Mouse (Mus musculus): Measurements from ENCODE around the gene Fndc8. TPM values are rescaled to one million over a fixed set of nuclear protein-coding genes. Genes with fewer than 3 reads are reported as not detected.
"Not testable (repeated sequence)": the region's sequence is repeated elsewhere in the genome, so short reads cannot be mapped to it uniquely, and the experiment has no call there.

Gene Fndc8
- total RNA-seq, 2 experiments from 2014 or later = not detected

- intact Hi-C loops (cut with DNase I) = no loop called here
- DNase-seq (ENCODE audit: low spot score in 2 of 2) = no peak
Observed at GRCm38 (mm10) chr11:82905816-82906215, 13.9 kb downstream of the Fndc8 start.

GRCm38 (mm10) chr11:82907651-82908607 lies 16.0 kb downstream of the Fndc8 start, which contains the start of gene Nle1:
Gene Nle1 (minus strand): TSS chr11:82908411.
- peak; percentile 92 to 95 for DNase-seq (ENCODE audit: low spot score in 2 of 2)
- intact Hi-C loops (cut with DNase I) = no loop called here

- intact Hi-C loops (cut with DNase I) = no loop called here
Observed at GRCm38 (mm10) chr11:82908608-82908989, 16.7 kb downstream of the Fndc8 start.

GRCm38 (mm10) chr11:82910250-82910649 lies 18.3 kb downstream of the Fndc8 start, which contains the start of gene Unc45b:
Gene Unc45b (plus strand): TSS chr11:82910550.
- intact Hi-C loops (cut with DNase I) = no loop called here
- no peak for DNase-seq (ENCODE audit: low spot score in 2 of 2)

More at GRCm38 (mm10) chr11:82908608-82908989, 16.7 kb downstream of the Fndc8 start:
- no peak for DNase-seq (ENCODE audit: low spot score in 2 of 2)

GRCm38 (mm10) chr11:82910679-82911389 lies 18.9 kb downstream of the Fndc8 start:
- intact Hi-C loops (cut with DNase I) = no loop called here
- DNase-seq (ENCODE audit: low spot score in 2 of 2) = no peak

GRCm38 (mm10) chr11:82914711-82915352 lies 22.9 kb downstream of the Fndc8 start:
- intact Hi-C loops (cut with DNase I) = loop anchor here (2.0 to 5.0 kb wide), 2 partner anchors 274 to 347 kb away; no protein-coding TSS in a partner anchor

GRCm38 (mm10) chr11:82920768-82921167 lies 28.8 kb downstream of the Fndc8 start:
- DNase-seq (ENCODE audit: low spot score in 2 of 2) = no peak
- intact Hi-C loops (cut with DNase I) = no loop called here

More at GRCm38 (mm10) chr11:82914711-82915352, 22.9 kb downstream of the Fndc8 start:
- DNase-seq (ENCODE audit: low spot score in 2 of 2) = peak; percentile 62 to 84

GRCm38 (mm10) chr11:82921691-82922090 lies 29.8 kb downstream of the Fndc8 start:
- no peak for DNase-seq (ENCODE audit: low spot score in 2 of 2)
- intact Hi-C loops (cut with DNase I) = no loop called here

GRCm38 (mm10) chr11:82923910-82924309 lies 32.0 kb downstream of the Fndc8 start:
- DNase-seq (ENCODE audit: low spot score in 2 of 2); intact Hi-C loops (cut with DNase I): not testable (repeated sequence)

GRCm38 (mm10) chr11:82928897-82929632 lies 37.1 kb downstream of the Fndc8 start:
- DNase-seq (ENCODE audit: low spot score in 2 of 2) = no peak
- intact Hi-C loops (cut with DNase I) = no loop called here

GRCm38 (mm10) chr11:82929633-82929950 lies 37.7 kb downstream of the Fndc8 start:
- intact Hi-C loops (cut with DNase I) = no loop called here
- DNase-seq (ENCODE audit: low spot score in 2 of 2) = no peak

GRCm38 (mm10) chr11:82930391-82930955 lies 38.5 kb downstream of the Fndc8 start:
- intact Hi-C loops (cut with DNase I) = not testable (repeated sequence)

GRCm38 (mm10) chr11:82931161-82931560 lies 39.2 kb downstream of the Fndc8 start:
- DNase-seq (ENCODE audit: low spot score in 2 of 2); intact Hi-C loops (cut with DNase I): not testable (repeated sequence)

More at GRCm38 (mm10) chr11:82930391-82930955, 38.5 kb downstream of the Fndc8 start:
- DNase-seq (ENCODE audit: low spot score in 2 of 2) = not testable (repeated sequence)

GRCm38 (mm10) chr11:82931671-82932450 lies 39.9 kb downstream of the Fndc8 start:
- intact Hi-C loops (cut with DNase I); DNase-seq (ENCODE audit: low spot score in 2 of 2): not testable (repeated sequence)

GRCm38 (mm10) chr11:82933186-82933585 lies 41.3 kb downstream of the Fndc8 start:
- DNase-seq (ENCODE audit: low spot score in 2 of 2) = no peak
- intact Hi-C loops (cut with DNase I) = no loop called here

GRCm38 (mm10) chr11:82943336-82943735 lies 51.4 kb downstream of the Fndc8 start:
- intact Hi-C loops (cut with DNase I) = no loop called here
- no peak for DNase-seq (ENCODE audit: low spot score in 2 of 2)

- DNase-seq (ENCODE audit: low spot score in 2 of 2) = no peak
- intact Hi-C loops (cut with DNase I) = no loop called here
Observed at GRCm38 (mm10) chr11:82945636-82946035, 53.7 kb downstream of the Fndc8 start.

GRCm38 (mm10) chr11:82947457-82947856 lies 55.5 kb downstream of the Fndc8 start:
- intact Hi-C loops (cut with DNase I) = no loop called here
- DNase-seq (ENCODE audit: low spot score in 2 of 2) = no peak
